Mouse (Mus musculus) C2C12 (cell line): ENCODE measurements around the gene Mrm1. TPM values are rescaled to one million over a fixed set of nuclear protein-coding genes. Genes with fewer than 3 reads are reported as not detected.
"Not testable (repeated sequence)": the region's sequence is repeated elsewhere in the genome, so short reads cannot be mapped to it uniquely, and the experiment has no call there.

Experiments used
- H3K27me3 ChIP-seq: one replicate; pipeline ENCODE4 v1.6.1; 2011; ENCODE audit not compliant: control insufficient read depth, insufficient read depth, insufficient read length
- H3K36me3 ChIP-seq: one replicate; pipeline ENCODE4 v1.6.1; 2011; ENCODE audit not compliant: control insufficient read depth, insufficient read depth
- H3K4me3 ChIP-seq: one replicate; pipeline ENCODE4 v1.5.1; 2011; ENCODE audit warnings: mild to moderate bottlenecking, control low read depth; ENCODE audit not compliant: poor library complexity, insufficient read depth, severe bottlenecking
- H3K79me2 ChIP-seq: one replicate; pipeline ENCODE4 v1.6.1; 2011; ENCODE audit not compliant: control insufficient read depth, insufficient read depth
- H3K79me3 ChIP-seq: one replicate; pipeline ENCODE4 v1.6.1; 2011; ENCODE audit warnings: low read depth, control low read depth
- H3ac ChIP-seq: one replicate; pipeline ENCODE3; 2011; ENCODE audit warnings: low read depth; ENCODE audit not compliant: control insufficient read depth, insufficient read length
- CEBPB ChIP-seq: IDR thresholded peaks from one replicate; pipeline ENCODE4 v1.6.1; 2011; ENCODE audit warnings: low read depth, mild to moderate bottlenecking, control low read depth, moderate library complexity
- CTCF ChIP-seq: IDR thresholded peaks from one replicate; pipeline ENCODE4 v1.5.1; 2011; ENCODE audit not compliant: control insufficient read depth, insufficient read depth, insufficient read length
- FOSL1 ChIP-seq: IDR thresholded peaks from one replicate; pipeline ENCODE4 v1.8.0; 2011; ENCODE audit warnings: mild to moderate bottlenecking, low read length; ENCODE audit not compliant: poor library complexity, insufficient read depth, severe bottlenecking
- MAX ChIP-seq: IDR thresholded peaks from one replicate; pipeline ENCODE4 v1.6.1; 2011; ENCODE audit warnings: mild to moderate bottlenecking, control low read depth
- MYOD1 ChIP-seq: IDR thresholded peaks from one replicate; pipeline ENCODE4 v1.6.1; 2011; ENCODE audit warnings: low read depth; ENCODE audit not compliant: control insufficient read depth, insufficient read length
- MYOG ChIP-seq: IDR thresholded peaks from one replicate; pipeline ENCODE4 v1.6.1; 2011; ENCODE audit not compliant: control insufficient read depth, insufficient read length; ENCODE audit errors: extremely low read depth
- USF1 ChIP-seq: IDR thresholded peaks from one replicate; pipeline ENCODE4 v1.6.1; 2011; ENCODE audit warnings: low read depth, mild to moderate bottlenecking, control low read depth, moderate library complexity
- polyA plus RNA-seq: library from polyadenylated mRNA; unstranded; fragments of >200 nt; fragmentation: generic; extraction: Trizol; gene quantifications from one replicate; pipeline ENCODE4 v1.2.1, GENCODE M21; 2012; ENCODE audit warnings: missing spikeins

Mrm1 gene
- polyA plus RNA-seq, 1 experiment: 23.6 TPM

DNA sequence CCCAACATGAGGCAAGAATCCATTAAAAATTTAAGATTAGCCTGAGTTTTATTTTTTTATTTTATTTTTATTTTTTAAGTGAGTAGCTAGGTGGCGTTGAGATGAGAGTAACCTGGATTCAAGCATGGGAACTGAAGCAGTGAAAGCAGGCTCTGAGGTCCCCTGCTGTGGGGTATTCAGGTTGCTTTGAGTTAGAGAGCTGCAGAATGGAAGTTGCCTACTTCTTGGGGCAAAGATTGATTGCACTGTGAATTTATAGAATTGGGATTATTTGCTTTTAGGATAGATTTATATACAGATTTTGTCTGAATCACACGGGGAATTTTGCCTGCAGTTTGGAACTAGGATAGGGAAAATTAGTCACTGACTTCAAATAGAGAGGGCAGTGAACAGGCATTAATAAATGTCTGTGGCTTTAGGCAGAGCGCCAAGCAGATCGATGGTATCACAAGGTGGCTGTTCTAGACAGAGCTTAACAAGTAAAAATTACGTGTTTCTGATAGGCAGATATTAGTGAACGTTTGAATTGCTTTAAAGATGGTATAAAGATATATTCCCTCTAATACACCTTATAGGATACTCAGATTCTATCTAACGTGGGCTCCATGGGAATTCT lies 28.3 kb upstream of the Mrm1 start:
- Histone ChIP-seq H3K27me3 (no peaks in the 10 kb centered on the region), H3K79me3 (peaks cover 2% of the 10 kb centered on the region), H3K79me2 (peaks cover 15% of the 10 kb centered on the region), H3ac (no peak overlapping the region), H3K4me3 (no peak overlapping the region), H3K36me3 (peaks cover 85% of the 10 kb centered on the region)
- TF ChIP-seq MYOG (no peak), CEBPB (no peak)

DNA sequence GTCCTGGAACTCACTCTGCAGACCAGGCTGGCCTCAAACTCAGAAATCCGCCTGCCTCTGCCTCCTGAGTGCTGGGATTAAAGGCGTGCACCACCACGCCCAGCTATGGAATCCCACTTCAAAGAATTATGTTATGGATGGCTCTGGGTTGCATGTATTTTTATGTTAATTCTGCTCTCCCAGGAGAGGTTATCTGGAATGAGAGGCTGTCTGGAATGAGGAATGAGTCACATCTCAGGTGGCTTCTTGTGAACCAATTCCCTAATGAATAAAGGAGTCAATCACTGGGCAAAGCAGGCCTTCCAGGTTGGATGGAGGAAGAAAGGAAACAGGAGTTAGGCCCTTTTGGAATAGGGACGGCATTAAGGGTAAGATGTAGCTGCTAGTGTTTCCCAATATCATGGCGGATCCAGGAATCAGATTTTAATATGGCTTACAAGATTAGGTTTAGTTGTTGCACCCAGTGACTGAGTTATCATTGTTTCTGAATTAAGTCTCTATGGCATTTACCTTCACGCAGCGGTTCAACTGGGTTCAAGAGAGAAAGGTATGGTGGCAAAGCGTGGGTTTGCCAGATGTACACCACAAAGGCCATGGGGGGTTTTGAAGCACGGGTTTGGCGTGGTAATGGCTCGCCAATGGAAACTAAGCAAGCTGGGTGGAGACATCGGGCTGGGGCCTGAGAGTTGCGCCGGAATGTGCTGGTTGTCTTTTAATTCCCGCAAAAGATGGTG lies 27.6 kb upstream of the Mrm1 start:
- H3K4me3 ChIP-seq: no peak overlapping the region
- H3K79me3 ChIP-seq: peaks cover 2% of the 10 kb centered on the region
- H3ac ChIP-seq: no peak overlapping the region
- peaks cover 84% of the 10 kb centered on the region for H3K36me3 ChIP-seq
- H3K27me3 ChIP-seq: no peaks in the 10 kb centered on the region
- H3K79me2 ChIP-seq: peaks cover 15% of the 10 kb centered on the region
- TF ChIP-seq MAX (no peak), CEBPB (no peak), MYOD1 (no peak), FOSL1 (no peak), MYOG (no peak), CTCF (no peak), USF1 (no peak)

DNA sequence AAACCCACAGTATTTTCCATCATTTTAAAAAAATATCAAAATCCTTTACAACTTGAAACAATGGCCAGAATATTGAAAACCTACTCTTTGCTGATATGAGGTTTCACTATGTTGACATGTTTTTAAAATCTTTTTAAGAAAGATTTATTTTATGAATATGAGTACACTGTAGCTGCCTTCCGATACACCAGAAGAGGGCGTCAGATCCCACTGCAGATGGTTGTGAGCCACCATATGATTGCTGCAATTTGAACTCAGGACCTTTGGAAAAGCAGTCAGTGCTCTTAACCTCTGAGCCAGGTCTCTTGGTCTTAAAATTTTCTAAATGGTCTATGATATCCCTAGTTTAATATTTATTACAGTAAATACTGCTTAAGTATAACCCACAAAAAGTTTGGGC lies 20.0 kb upstream of the Mrm1 start:
- Histone ChIP-seq H3K36me3 (peaks cover 94% of the 10 kb centered on the region), H3K79me2 (peaks cover 6% of the 10 kb centered on the region), H3K79me3 (no peaks in the 10 kb centered on the region), H3K4me3 (no peak overlapping the region), H3ac (no peak overlapping the region), H3K27me3 (no peaks in the 10 kb centered on the region)
- no peak for TF ChIP-seq CEBPB
- TF ChIP-seq CTCF: no peak

DNA sequence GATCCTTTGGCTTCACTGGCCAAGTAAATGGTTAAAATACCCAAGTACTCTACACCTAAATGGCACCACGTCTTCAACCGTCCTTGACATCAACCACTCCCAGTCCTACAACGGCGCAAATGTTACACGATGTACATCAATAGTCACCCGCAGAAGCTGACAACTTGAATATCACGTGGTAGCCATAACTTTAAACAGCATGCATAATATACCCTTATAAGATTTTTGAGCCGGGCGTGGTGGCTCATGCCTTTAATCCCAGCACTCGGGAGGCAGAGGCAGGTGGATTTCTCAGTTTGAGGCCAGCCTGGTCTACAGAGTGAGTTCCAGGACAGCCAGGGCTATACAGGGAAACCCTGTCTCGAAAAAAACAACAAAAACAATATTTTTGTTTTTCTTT lies 10.2 kb upstream of the Mrm1 start:
- not testable (repeated sequence) for H3ac ChIP-seq, H3K79me3 ChIP-seq, H3K27me3 ChIP-seq, H3K4me3 ChIP-seq
- H3K79me2 ChIP-seq: peaks cover 14% of the 10 kb centered on the region
- peaks cover 59% of the 10 kb centered on the region for H3K36me3 ChIP-seq

DNA sequence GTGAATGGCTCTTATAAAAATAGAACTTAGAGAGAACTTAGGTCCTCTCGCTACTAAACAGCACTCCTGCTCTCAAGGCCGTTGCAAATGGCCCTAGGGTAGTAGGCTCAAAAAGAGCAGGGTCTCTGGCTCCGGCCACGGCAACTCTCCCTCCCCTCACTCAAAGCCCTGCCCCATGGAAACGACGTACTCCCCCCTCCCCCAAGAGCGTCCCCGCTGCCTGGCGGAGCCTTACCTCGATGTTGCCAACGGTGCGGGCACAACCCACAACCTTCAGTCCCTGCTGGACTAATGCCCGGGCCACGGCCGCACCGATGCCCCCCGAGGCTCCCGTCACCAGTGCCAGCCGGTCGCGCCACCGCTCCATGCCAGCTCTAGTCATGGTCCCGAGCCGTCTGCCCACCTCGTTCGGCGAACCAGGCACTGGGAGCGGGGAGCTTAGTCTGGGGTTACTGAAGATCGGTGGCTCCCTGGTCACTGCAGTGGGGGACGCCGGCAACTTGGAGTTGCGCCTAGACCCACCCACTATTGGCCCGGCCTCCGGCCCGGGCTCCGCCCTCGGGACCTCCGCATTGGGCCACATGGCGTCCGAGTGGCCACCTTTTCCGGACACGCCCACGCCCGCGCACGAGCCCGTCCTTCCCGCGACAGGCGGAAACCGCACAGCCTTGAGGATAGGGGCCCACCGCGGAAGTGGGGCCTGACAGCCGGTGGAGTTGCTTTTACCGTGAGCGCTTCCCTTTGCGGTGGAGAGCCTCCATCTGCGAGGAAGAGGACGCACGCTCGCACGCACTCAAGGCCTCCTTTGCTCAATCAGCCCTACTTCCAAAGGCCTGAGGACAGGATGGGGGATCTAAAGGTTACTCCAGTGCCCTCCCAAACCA lies 9.4 kb upstream of the Mrm1 start, which contains the start of gene Dhrs11:
Gene Dhrs11 (minus strand): TSS at position 479 of the 884 bp plus-strand sequence.
- H3ac ChIP-seq: peak within 1 kb of the TSS; percentile 68
- peaks cover 53% of the 10 kb centered on the region for H3K36me3 ChIP-seq
- TF ChIP-seq MAX (peak; percentile 75), CEBPB (no peak), USF1 (peak; percentile 13)
- H3K79me3 ChIP-seq: peaks cover 7% of the 10 kb centered on the region
- no peaks in the 10 kb centered on the region for H3K27me3 ChIP-seq
- H3K4me3 ChIP-seq: peak within 1 kb of the TSS; percentile 59
- H3K79me2 ChIP-seq: peaks cover 14% of the 10 kb centered on the region

DNA sequence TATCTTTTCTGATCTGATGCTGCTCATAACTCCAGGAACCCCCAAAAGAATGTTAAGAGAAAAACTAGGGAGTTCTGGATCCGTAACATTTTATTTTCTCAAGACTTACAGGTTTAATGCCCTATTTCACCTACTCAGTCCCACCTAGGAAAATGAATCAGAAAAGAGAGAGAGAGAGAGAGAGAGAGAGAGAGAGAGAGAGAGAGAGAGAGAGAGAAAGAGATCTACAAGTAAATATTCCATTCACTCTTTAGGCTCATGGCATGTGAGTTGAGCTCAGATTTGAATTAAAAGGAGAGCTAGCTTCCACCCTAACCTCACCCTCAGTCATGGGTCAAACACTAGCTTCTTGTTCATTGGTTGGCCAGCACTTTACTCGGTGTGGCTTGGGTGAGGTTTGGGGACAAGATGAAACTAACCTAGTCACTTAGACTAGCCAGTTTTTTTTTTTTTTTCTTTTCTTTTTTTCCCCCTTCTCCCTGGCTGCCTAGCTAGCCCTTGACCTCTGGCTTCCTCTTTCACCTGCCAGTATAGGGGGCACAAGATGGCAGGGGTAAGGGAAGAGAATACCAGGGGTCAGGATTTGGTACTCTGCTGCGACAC lies 8.7 kb upstream of the Mrm1 start:
- Histone ChIP-seq H3K4me3 (peak overlapping the region; percentile 59), H3K79me2 (peaks cover 14% of the 10 kb centered on the region), H3K79me3 (peaks cover 7% of the 10 kb centered on the region), H3ac (no peak overlapping the region), H3K27me3 (no peaks in the 10 kb centered on the region), H3K36me3 (peaks cover 46% of the 10 kb centered on the region)
- no peak for TF ChIP-seq CTCF
- no peak for TF ChIP-seq CEBPB
- no peak for TF ChIP-seq FOSL1
- no peak for TF ChIP-seq MYOG
